Mouse (Mus musculus): Measurements from ENCODE around the gene Gna13. TPM values are rescaled to one million over a fixed set of nuclear protein-coding genes. Genes with fewer than 3 reads are reported as not detected.

Gene Gna13
- total and polyA plus RNA-seq, 3 experiments, result 51.0 to 102 (median 56.6) TPM

DNA sequence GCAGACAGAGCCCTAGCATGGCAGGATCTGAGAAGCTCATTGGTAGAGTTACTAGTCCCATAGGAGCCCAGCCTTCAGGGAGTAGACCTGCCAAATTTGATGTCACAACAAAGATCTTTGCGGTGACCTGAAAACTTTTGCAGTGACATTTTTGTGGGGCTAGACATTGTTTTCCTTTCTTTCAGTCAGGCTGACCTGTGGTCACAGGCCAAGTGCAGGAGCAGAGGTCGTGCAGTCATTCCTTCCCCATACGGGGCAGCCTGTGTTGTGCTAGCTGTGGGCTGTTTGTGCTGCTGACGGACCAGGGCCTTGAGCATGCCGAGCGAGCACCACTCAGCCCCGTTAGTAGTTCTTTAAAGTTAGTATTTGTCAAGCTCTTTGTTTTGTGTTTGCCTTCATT, 29.1 kb downstream of the Gna13 start:
- Histone ChIP-seq H3K79me2 (ENCODE audit: control insufficient read depth, insufficient read depth, low read length, poor library complexity) (peaks cover 19% of the 10 kb centered on the region), H3K9ac (ENCODE audit: control insufficient read depth, low read depth, low read length, poor library complexity, severe bottlenecking) (no peak overlapping the region), H3K9me3 (replicated peaks; ENCODE audit: insufficient read depth, low read length) (no peaks in the 10 kb centered on the region), H3K27me3 (ENCODE audit: control insufficient read depth in 1 of 2, insufficient read depth in 2 of 2, low read length in 2 of 2) (no peaks in the 10 kb centered on the region), H3K4me1 (ENCODE audit: control insufficient read depth in 1 of 2, insufficient read depth in 2 of 2, low read length in 2 of 2) (peaks cover 2 to 4% of the 10 kb centered on the region in 2 experiments; a peak in 3 of 4 replicates), H3K36me3 (ENCODE audit: control insufficient read depth in 1 of 2, insufficient read depth in 2 of 2, low read length in 2 of 2) (peaks cover 4 to 11% of the 10 kb centered on the region in 2 experiments), H3K4me3 (ENCODE audit: control insufficient read depth in 1 of 2, insufficient read depth in 1 of 2, low read depth in 2 of 2, low read length in 2 of 2) (no peak overlapping the region), H3K27ac (ENCODE audit: control insufficient read depth, low read depth, low read length) (no peak overlapping the region)
- DNase-seq (ENCODE audit: low read depth, low spot score), result no peak
- TF ChIP-seq MAX (IDR thresholded peaks at IDR 0.05; ENCODE audit: low read length), result no peak
- TF ChIP-seq HCFC1 (IDR thresholded peaks at IDR 0.05; ENCODE audit: low read depth, low read length), result no peak
- TF ChIP-seq MXI1 (IDR thresholded peaks at IDR 0.05; ENCODE audit: low read depth, low read length), result no peak
- TF ChIP-seq NRF1 (IDR thresholded peaks at IDR 0.05; ENCODE audit: insufficient read depth, low read depth, low read length, poor library complexity, severe bottlenecking), result no peak
- TF ChIP-seq CHD1 (IDR thresholded peaks at IDR 0.05; ENCODE audit: low read depth, low read length), result no peak
- no peak for TF ChIP-seq GABPA (IDR thresholded peaks at IDR 0.05; ENCODE audit: low read depth, low read length)
- TF ChIP-seq MAFK (IDR thresholded peaks at IDR 0.05; ENCODE audit: borderline replicate concordance, low read depth, low read length), result no peak
- no peak for TF ChIP-seq KAT2A (conservative IDR thresholded peaks at IDR 0.05; ENCODE audit: low read depth, low read length)
- no peak for TF ChIP-seq USF2 (IDR thresholded peaks at IDR 0.05; ENCODE audit: borderline replicate concordance in 1 of 2, insufficient read depth in 1 of 2, low read depth in 1 of 2, low read length in 2 of 2)
- TF ChIP-seq ELF1 (IDR thresholded peaks at IDR 0.05; ENCODE audit: low read depth, low read length), result no peak
- no peak for TF ChIP-seq MYC (IDR thresholded peaks at IDR 0.05; ENCODE audit: low read depth, low read length)
- no peak for TF ChIP-seq ETS1 (IDR thresholded peaks at IDR 0.05; ENCODE audit: low read depth, low read length)
- no peak for TF ChIP-seq EP300 (IDR thresholded peaks at IDR 0.05; ENCODE audit: low read depth in 1 of 2, low read length in 2 of 2)
- no peak for TF ChIP-seq MEF2A (IDR thresholded peaks at IDR 0.05; ENCODE audit: extremely low read depth, insufficient replicate concordance, low read depth, low read length, poor library complexity, severe bottlenecking)
- no peak for TF ChIP-seq MYB (IDR thresholded peaks at IDR 0.05; ENCODE audit: low read depth, low read length)
- TF ChIP-seq RAD21 (IDR thresholded peaks at IDR 0.05; ENCODE audit: low read depth, low read length), result no peak
- TF ChIP-seq RCOR1 (IDR thresholded peaks at IDR 0.05; ENCODE audit: low read depth, low read length), result no peak
- TF ChIP-seq CTCF (IDR thresholded peaks at IDR 0.05 in 2 of 3, conservative IDR thresholded peaks at IDR 0.05 in 1 of 3; ENCODE audit: control insufficient read depth in 1 of 3, insufficient read depth in 1 of 3, low read depth in 2 of 3, low read length in 3 of 3, poor library complexity in 1 of 3, severe bottlenecking in 1 of 3), result no peak
- no peak for TF ChIP-seq ZC3H11A (IDR thresholded peaks at IDR 0.05; ENCODE audit: low read depth, low read length)

GRCm38 (mm10) chr11:109392601-109393000, 30.0 kb downstream of the Gna13 start:
- Histone ChIP-seq H3K79me2 (ENCODE audit: control insufficient read depth, insufficient read depth, low read length, poor library complexity) (peaks cover 15% of the 10 kb centered on the region), H3K27me3 (ENCODE audit: control insufficient read depth in 1 of 2, insufficient read depth in 2 of 2, low read length in 2 of 2) (no peaks in the 10 kb centered on the region), H3K4me3 (ENCODE audit: control insufficient read depth in 1 of 2, insufficient read depth in 1 of 2, low read depth in 2 of 2, low read length in 2 of 2) (no peak overlapping the region), H3K9me3 (replicated peaks; ENCODE audit: insufficient read depth, low read length) (no peaks in the 10 kb centered on the region), H3K9ac (ENCODE audit: control insufficient read depth, low read depth, low read length, poor library complexity, severe bottlenecking) (no peak overlapping the region), H3K36me3 (ENCODE audit: control insufficient read depth in 1 of 2, insufficient read depth in 2 of 2, low read length in 2 of 2) (peaks cover 0 to 12% of the 10 kb centered on the region in 2 experiments; a peak in 2 of 4 replicates), H3K27ac (ENCODE audit: control insufficient read depth, low read depth, low read length) (no peak overlapping the region), H3K4me1 (ENCODE audit: control insufficient read depth in 1 of 2, insufficient read depth in 2 of 2, low read length in 2 of 2) (no peaks in the 10 kb centered on the region)
- DNase-seq (ENCODE audit: low read depth, low spot score), result no peak
- no peak for TF ChIP-seq KAT2A (conservative IDR thresholded peaks at IDR 0.05; ENCODE audit: low read depth, low read length)
- TF ChIP-seq ETS1 (IDR thresholded peaks at IDR 0.05; ENCODE audit: low read depth, low read length), result no peak
- no peak for TF ChIP-seq ZKSCAN1 (IDR thresholded peaks at IDR 0.05; ENCODE audit: low read depth, low read length)
- TF ChIP-seq GATA1 (IDR thresholded peaks at IDR 0.05; ENCODE audit: low read depth, low read length), result no peak
- no peak for TF ChIP-seq ZMIZ1 (IDR thresholded peaks at IDR 0.05; ENCODE audit: low read depth, low read length)
- TF ChIP-seq E2F4 (IDR thresholded peaks at IDR 0.05; ENCODE audit: borderline replicate concordance, low read depth, low read length), result no peak
- TF ChIP-seq BHLHE40 (IDR thresholded peaks at IDR 0.05; ENCODE audit: borderline replicate concordance, low read depth, low read length), result no peak
- TF ChIP-seq SMC3 (IDR thresholded peaks at IDR 0.05; ENCODE audit: low read depth, low read length), result no peak
- no peak for TF ChIP-seq ZC3H11A (IDR thresholded peaks at IDR 0.05; ENCODE audit: low read depth, low read length)

Data from MEL (cell line).